Mouse (Mus musculus): Measurements from ENCODE around the gene Ccer1.
"Not testable (repeated sequence)": the region's sequence is repeated elsewhere in the genome, so short reads cannot be mapped to it uniquely, and the experiment has no call there.

Ccer1 gene

DNA sequence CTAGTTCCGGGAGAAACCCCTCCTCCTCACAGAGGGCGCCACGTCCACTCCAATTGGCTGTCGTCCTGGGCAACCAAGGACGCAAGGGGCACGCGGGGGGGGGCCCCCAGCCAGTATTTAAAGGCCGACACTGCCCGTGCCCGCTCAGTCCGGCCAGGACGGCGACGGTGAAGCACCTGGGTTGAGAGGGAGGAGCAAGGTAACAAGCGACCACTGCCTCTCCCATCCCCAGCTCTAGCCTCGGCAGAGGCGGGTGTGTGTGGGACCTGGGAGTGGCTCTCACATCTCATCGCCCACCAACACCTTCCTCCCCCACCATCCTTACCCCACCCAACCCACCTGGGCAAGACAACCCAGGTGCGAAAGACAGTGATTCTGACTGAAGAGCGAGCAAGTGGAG lies at the start of gene Ccer1:
Gene Ccer1 (plus strand): TSS at position 147 of the 400 bp plus-strand sequence.
- DNase-seq (ENCODE audit: low spot score in 2 of 2), result no peak

GRCm38 (mm10) chr10:97643768-97644167 lies 49.1 kb upstream of the Ccer1 start, which contains the start of gene Epyc:
Gene Epyc (plus strand): TSS chr10:97644068.
- DNase-seq (ENCODE audit: low spot score in 2 of 2), result no peak

GRCm38 (mm10) chr10:97650334-97650733 lies 42.5 kb upstream of the Ccer1 start:
- DNase-seq (ENCODE audit: low spot score in 2 of 2), result no peak

DNA sequence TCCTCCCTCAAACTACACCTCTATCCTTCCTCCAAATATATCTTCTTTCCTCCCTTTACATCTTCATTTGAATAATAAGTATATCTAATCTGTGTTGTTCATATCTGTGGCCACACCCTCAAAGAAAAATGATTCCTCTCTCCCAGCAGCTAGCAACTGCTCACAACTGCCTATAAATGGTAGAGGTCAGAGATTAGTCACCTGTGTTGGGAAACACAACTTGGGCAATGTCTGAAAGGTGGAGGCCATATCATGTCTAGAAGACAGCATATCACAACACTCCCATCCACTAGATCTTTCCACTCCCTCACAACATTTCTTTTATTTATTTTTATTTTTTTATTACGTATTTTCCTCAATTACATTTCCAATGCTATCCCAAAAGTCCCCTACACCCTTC lies 33.4 kb upstream of the Ccer1 start:
- no peak for DNase-seq (ENCODE audit: low spot score in 2 of 2)

DNA sequence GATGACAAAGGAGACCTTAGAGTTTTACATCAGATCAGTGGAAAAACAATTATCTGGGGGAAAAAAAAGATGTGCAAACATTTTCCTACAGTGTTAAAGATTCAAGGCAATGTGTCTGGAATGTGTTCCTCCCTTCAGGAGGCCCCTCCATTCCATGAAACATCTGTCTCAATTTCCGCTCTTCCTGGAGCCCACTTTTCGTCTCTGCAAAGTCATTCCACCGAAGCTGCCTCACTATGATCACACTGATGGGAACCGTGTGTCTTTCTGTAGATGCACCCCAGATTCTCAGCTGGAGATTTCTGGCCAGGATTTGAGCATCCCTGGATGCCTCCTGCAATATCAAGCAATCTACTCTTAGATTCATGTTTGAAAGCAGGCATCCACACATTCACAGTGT lies 24.2 kb upstream of the Ccer1 start:
- no peak for DNase-seq (ENCODE audit: low spot score in 2 of 2)

GRCm38 (mm10) chr10:97670202-97670601 lies 22.7 kb upstream of the Ccer1 start:
- no peak for DNase-seq (ENCODE audit: low spot score in 2 of 2)

DNA sequence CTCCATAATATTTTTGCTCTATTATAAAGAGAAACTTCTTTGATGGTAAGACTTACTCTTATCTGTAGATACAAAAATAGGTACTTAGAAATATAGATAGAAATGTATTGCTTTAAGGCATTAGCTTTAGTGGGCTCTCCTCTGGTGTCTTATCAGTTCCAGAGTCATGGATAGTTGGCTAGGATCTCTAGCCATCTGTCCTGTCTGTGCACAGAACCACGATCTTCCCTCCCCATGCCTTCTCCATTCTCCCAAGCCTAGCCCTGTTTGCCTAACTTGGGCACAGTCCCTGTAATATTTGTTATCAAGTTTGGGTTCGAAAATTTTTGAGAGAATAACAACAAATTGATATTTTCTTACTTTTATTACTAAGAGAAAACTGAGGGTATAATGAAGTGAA lies 19.6 kb upstream of the Ccer1 start:
- no peak for DNase-seq (ENCODE audit: low spot score in 2 of 2)

DNA sequence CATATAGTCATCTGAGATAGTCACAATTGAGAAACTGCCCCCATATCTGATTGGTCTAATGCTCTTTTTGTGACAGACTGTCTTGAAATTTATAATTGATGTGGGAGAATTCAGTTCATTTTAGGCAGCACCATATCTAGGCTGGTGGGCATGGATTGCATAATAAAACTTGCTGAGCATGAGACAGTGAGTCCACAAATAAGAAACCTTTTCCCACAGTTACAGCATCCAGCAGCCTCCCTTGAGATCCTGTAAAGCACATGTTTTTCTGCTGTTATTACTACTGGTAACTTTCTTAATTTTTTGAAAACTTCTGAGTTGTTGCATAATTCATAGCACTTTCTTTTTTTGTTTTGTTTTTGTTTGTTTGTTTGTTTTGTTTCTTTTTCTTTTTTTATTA lies 9.9 kb upstream of the Ccer1 start:
- no peak for DNase-seq (ENCODE audit: low spot score in 2 of 2)

GRCm38 (mm10) chr10:97687198-97687597 lies 5.7 kb upstream of the Ccer1 start:
- DNase-seq (ENCODE audit: low spot score in 2 of 2), result no peak

- no peak for DNase-seq (ENCODE audit: low spot score in 2 of 2)
Measured at GRCm38 (mm10) chr10:97689425-97689824, 3.4 kb upstream of the Ccer1 start.

- peak in 1 of 2 experiments; percentile 62 for DNase-seq (ENCODE audit: low spot score in 2 of 2)
Measured at GRCm38 (mm10) chr10:97693398-97694135, 708 bp downstream of the Ccer1 start.

DNA sequence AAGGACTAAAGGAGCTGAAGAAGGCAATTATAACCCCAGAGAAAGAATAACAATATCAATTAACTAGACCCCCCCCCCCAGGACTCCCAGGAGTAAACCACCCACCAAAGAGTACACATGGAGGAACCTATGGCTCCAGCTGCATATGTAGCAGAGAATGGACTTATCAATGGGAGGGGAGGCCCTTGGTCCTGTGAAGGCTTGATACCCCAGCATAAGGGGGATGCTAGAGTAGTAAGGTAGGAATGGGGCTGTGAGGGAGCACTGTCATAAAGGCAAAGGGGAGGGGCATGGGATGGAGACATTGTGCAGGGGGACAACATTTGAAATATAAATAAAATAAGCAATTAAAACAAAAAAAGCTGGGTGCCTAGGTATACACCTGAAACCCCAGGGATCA lies 9.5 kb downstream of the Ccer1 start:
- no peak for DNase-seq (ENCODE audit: low spot score in 2 of 2)

DNA sequence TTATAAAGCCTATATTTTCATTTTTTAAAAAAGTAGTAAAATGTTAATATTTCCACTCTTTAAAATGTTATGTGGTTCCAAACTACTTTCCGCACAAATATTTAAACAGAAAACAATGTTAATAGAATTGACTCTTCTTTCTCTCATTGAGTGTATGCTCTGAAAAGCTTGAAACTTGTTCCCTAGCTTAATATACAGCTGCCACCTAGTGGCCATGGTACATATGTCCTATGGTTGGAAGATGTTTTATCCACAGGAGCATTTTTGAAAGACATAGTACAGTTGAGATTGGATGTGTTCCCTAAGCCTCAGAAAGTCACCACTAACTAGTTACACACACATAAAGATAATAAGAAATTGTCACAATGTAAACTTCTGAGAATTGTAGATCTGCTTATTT lies 11.7 kb downstream of the Ccer1 start:
- no peak for DNase-seq (ENCODE audit: low spot score in 2 of 2)

DNA sequence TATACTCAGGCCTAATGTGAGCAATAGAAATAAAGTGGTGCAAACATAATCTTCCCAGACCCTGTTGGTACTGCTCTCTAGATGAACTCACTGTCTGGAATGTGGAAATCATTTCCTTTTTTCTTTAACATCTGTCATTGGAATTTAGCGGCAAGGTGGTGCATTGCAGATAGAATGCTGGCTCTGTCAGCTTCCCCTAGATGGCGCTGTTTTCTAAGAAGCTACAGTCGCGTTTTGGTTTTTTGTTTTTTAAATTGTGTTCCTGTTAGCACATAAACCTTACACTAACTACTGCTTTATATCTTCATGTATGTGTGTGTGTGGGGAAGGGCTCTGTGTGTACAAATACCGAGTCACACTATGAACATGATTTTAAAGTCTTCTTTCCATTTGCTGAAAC lies 19.8 kb downstream of the Ccer1 start:
- DNase-seq (ENCODE audit: low spot score in 2 of 2), result no peak

DNA sequence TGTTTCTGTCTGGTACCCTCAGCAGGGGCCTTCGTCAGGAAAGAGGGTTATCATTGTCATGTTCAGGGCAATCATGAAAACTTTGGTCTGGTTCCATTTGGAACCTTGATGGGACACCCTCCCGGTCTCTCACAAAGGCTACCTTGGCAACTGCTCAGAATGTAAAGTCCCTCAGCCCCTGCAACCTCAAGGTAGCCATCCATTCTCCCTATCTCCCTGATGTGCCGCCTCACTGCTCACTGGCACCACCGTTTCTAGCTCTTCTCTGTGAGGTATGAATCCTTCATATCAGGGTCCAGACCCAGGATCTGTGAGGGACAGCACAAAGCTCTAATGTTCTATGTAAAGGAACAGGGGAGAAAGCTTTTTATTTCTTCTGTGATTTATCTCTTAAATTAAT lies 21.7 kb downstream of the Ccer1 start:
- no peak for DNase-seq (ENCODE audit: low spot score in 2 of 2)

DNA sequence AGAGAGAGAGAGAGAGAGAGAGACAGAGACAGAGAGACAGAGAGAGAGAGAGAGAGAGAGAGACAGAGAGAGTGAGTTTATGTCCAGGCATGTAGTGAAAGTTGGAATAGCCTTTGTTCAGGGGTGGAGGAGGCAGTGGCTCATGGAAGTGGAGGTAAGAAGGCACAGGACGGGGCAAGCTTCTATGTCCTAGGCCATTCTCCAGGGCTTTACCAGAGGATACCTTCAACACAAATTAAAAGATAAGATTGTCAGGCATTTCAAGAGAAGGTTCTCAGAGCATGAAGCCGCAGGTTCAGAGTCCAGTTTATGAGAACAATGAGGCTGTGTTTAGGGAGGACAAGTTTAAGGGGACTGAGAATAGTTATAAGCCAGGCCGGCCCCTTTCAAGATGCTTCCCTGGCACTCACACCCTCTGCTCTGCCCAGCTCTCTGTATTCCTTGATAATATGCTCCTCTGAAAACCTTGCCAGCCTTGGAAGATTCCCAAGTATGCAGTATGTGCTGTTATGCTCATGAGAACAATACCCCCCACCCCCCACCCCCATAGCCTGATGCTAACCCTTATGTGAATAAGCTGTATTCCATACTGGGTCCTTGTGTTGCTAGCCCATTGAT lies 22.5 kb downstream of the Ccer1 start:
- no peak for DNase-seq (ENCODE audit: low spot score in 2 of 2)

DNA sequence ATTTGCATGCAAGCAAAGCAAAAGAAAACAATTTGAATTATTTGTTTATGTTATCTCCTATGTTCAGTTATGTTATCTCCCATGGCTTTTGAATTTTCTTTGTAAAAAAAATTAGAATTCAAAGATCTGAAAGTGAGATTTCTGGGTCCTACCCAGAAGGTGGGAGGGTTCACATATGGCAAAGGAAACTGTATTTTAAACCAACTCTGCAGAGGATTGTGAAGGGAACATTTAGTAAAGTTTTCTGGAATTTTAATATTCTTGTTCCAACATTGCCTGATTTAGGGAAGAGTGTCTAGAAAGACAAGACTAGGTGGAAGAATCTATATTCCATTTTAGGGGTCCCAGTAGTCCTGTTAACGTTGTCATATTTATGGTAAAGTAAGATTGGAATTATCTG lies 24.4 kb downstream of the Ccer1 start:
- DNase-seq (ENCODE audit: low spot score in 2 of 2), result no peak

DNA sequence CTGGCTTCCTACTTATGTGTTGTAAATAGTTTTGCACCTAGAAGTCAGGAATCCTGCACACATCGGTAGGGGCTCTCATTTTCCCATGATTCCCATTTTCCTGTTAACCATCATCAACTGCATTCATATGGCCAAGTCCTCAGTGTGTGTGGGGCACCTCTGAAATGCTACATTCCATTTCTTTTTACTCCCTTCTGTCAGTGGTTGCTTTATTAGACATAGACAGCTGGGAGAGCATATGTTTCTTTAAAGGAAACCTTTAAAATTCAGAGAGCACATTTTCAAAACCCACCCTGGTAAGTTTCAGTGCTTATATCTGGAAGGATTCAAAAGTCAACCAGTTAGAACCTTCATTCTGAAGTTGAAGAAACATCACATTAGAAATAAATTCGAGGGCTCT lies 25.2 kb downstream of the Ccer1 start:
- DNase-seq (ENCODE audit: low spot score in 2 of 2), result no peak

- DNase-seq (ENCODE audit: low spot score in 2 of 2), result no peak
Measured at GRCm38 (mm10) chr10:97720625-97721024, 27.8 kb downstream of the Ccer1 start.

DNA sequence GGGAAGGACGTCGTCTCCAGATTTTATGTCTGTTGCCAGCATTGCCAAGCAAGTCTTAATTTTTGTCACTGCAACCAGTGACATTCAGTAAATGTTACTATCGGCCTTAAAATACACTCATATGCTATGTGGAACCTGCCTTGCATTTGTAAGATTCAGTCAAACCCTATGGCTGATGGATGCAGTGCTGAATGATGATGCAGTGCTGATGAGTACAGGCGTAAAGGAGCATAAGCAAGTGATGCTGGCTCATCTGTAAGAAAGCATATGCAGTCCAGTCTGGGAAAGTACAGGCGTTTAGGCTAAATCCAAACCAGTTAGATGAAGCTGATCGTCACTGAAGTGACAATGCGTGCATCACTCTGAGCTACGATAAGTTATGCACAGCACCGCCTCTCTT lies 29.9 kb downstream of the Ccer1 start:
- no peak for DNase-seq (ENCODE audit: low spot score in 2 of 2)

- no peak for DNase-seq (ENCODE audit: low spot score in 2 of 2)
Measured at GRCm38 (mm10) chr10:97725929-97726328, 33.1 kb downstream of the Ccer1 start.

DNA sequence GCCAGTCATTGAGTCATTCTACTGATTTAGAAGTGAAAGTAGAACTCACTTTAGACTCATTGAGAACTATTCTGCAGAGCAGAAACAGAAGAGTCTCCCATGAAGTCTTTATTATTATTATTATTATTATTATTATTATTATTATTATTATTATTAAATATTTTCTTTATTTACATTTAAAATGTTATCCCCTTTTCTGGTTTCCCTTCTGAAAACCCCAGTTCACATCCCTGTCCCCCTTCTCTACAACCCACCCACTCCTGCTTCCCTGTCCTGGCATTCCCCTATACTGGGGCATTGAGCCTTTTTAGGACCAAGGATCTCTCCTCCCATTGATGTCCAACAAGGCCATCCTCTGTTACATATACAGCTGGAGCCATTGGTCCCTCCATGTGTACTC lies 33.8 kb downstream of the Ccer1 start, which contains the start of gene C030005K15Rik:
Gene C030005K15Rik (minus strand): TSS at position 101 of the 400 bp plus-strand sequence.
- not testable (repeated sequence) for DNase-seq (ENCODE audit: low spot score in 2 of 2)

All from spleen, postnatal 4 days (tissue).